ENCODE assay signal across 15 mouse cellular contexts in the genomic region with DNA sequence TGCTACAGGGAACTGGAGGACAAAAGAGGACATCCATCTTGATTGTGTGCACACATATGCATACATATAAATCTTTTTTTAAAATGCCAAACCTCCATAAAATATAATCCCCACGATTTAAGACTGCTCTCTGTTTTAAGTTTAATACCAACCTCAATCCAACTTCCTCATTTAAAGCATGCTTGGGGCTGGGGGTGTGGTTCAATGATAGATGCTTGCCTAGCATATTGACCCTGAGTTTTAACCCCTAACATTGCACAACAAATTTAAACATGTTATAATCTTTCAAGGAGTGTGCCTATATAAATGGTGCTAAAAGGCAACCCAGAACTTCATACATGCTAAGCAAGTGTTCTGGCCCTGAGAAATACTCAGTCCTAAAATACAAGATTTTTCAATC. TPM values are rescaled to one million over a fixed set of nuclear protein-coding genes. Genes with fewer than 3 reads are reported as not detected.
DNase-seq lines count a peak whose midpoint lies in the region; ATAC-seq and TF ChIP-seq lines count a peak whose summit lies in the region.
"Had no signal": no experiment of that assay in that cellular context is flagged by ENCODE, and none has a peak within 500 bp of the region (broad histone marks: within the 10 kb centered on the region; RNA-seq: fewer than 3 reads in every experiment).

No protein-coding gene starts in this region.

- ATAC-seq in heart, embryonic 15.5 days (replicated peaks; ENCODE audit: insufficient number of reproducible peaks, insufficient read depth, low FRiP score, low read depth) = no peak
- ATAC-seq in lung, embryonic 14.5 days (ENCODE audit: insufficient read depth) = no peak
- ATAC-seq in common myeloid progenitor, adult 5-6 weeks (replicated peaks; ENCODE audit: low read depth, poor library complexity, severe bottlenecking) = peak; percentile 73
- ATAC-seq in neural tube, embryonic 15.5 days (ENCODE audit: low FRiP score) = no peak
- ATAC-seq: midbrain, embryonic 15.5 days had no signal

- H3K27ac ChIP-seq in heart, embryonic 15.5 days = no peak overlapping the region; the same call in 1 of the 2 replicates
- H3K27ac ChIP-seq in lung, embryonic 14.5 days (ENCODE audit: low read depth) = no peak overlapping the region
- no peak overlapping the region for H3K27ac ChIP-seq in neural tube, embryonic 15.5 days (replicated peaks)
- H3K27ac ChIP-seq: midbrain, embryonic 15.5 days had no signal

- H3K36me3 ChIP-seq in heart, embryonic 15.5 days = peaks cover 20% of the 10 kb centered on the region
- peaks cover 29% of the 10 kb centered on the region for H3K36me3 ChIP-seq in lung, embryonic 14.5 days (ENCODE audit: insufficient read depth)
- H3K36me3 ChIP-seq in neural tube, embryonic 15.5 days = 0 out of 2 replicates have a peak, but pooled peaks cover under 1% of the 10 kb centered on the region

- 42% methylated on average over 1 of the region's 1 CpGs for WGBS in heart, embryonic 15.5 days
- 42% methylated on average over 1 of the region's 1 CpGs for WGBS in lung, embryonic 14.5 days
- 40% methylated on average over 1 of the region's 1 CpGs for WGBS in neural tube, embryonic 15.5 days

- peak overlapping the region; percentile 35 for H3K4me2 ChIP-seq in heart, embryonic 15.5 days
- H3K4me2 ChIP-seq in lung, embryonic 14.5 days = peak overlapping the region; percentile 2
- H3K4me2 ChIP-seq in neural tube, embryonic 15.5 days = peak overlapping the region; percentile 11; the same call in 1 of the 2 replicates
- H3K4me2 ChIP-seq: midbrain, embryonic 15.5 days had no signal

- TF ChIP-seq CTCF in lung, embryonic 14.5 days (IDR thresholded peaks at IDR 0.05; ENCODE audit: low read depth) = no peak

- H3K4me1 ChIP-seq in heart, embryonic 15.5 days (replicated peaks) = peaks cover 41% of the 10 kb centered on the region
- H3K4me1 ChIP-seq in lung, embryonic 14.5 days (ENCODE audit: insufficient read depth) = peaks cover 22% of the 10 kb centered on the region
- peaks cover 42% of the 10 kb centered on the region for H3K4me1 ChIP-seq in neural tube, embryonic 15.5 days

- DNase-seq in heart, adult 18-20 months = no peak
- DNase-seq in lung, embryonic 14.5 days = no peak
- no peak for DNase-seq in lung, postnatal 25 days (ENCODE audit: low spot score)
- no peak for DNase-seq in adrenal gland, postnatal 4 days (ENCODE audit: low spot score in 2 of 2)
- DNase-seq: adrenal gland, postnatal 14 days; cerebellum, adult 11 months; gastrocnemius, postnatal 14 days; kidney, adult 11 months; left cerebral cortex, postnatal 4 days; lung, adult 2 months; right cerebral cortex, postnatal 14 days had no signal

- no peak overlapping the region for H3K9ac ChIP-seq in heart, embryonic 15.5 days
- H3K9ac ChIP-seq in lung, embryonic 14.5 days = no peak overlapping the region
- H3K9ac ChIP-seq in neural tube, embryonic 15.5 days (replicated peaks) = no peak overlapping the region
- H3K9ac ChIP-seq: midbrain, embryonic 15.5 days had no signal

- no peaks in the 10 kb centered on the region for H3K9me3 ChIP-seq in heart, embryonic 15.5 days (replicated peaks)
- no peaks in the 10 kb centered on the region for H3K9me3 ChIP-seq in lung, embryonic 14.5 days (ENCODE audit: low read depth, low read length)
- no peaks in the 10 kb centered on the region for H3K9me3 ChIP-seq in neural tube, embryonic 15.5 days (replicated peaks)
- H3K9me3 ChIP-seq: midbrain, embryonic 15.5 days had no signal

- H3K27me3 ChIP-seq in heart, embryonic 15.5 days = no peaks in the 10 kb centered on the region
- no peaks in the 10 kb centered on the region for H3K27me3 ChIP-seq in lung, embryonic 14.5 days (ENCODE audit: insufficient read depth, low read length)
- no peaks in the 10 kb centered on the region for H3K27me3 ChIP-seq in neural tube, embryonic 15.5 days (replicated peaks)
- H3K27me3 ChIP-seq: midbrain, embryonic 15.5 days had no signal

- no peak overlapping the region for H3K4me3 ChIP-seq in heart, embryonic 15.5 days
- no peak overlapping the region for H3K4me3 ChIP-seq in lung, embryonic 14.5 days (ENCODE audit: low read depth, low read length)
- no peak overlapping the region for H3K4me3 ChIP-seq in neural tube, embryonic 15.5 days (replicated peaks)
- H3K4me3 ChIP-seq: midbrain, embryonic 15.5 days had no signal

RNA-seq across cellular contexts. Expression of gene A830005F24Rik, which starts 27.1 kb away (rescaled TPM):
- polyA plus RNA-seq in heart, embryonic 15.5 days (2015; fragmentation: Nextera tagmentation; extraction: Ambion mirVana) = 0.49 and 0.61 TPM in 2 replicates
- total RNA-seq in heart, adult 18-20 months (2021) = not detected
- 0.83 and 1.8 TPM in 2 replicates for polyA plus RNA-seq in lung, embryonic 14.5 days (2014; fragmentation: Nextera tagmentation; extraction: Ambion mirVana)
- 0.73 TPM in 1 of 2 replicates, not detected in the other for total RNA-seq in common myeloid progenitor, adult 5-6 weeks (2017)
- polyA plus RNA-seq in neural tube, embryonic 15.5 days (2015; fragmentation: Nextera tagmentation; extraction: Ambion mirVana) = 3.0 and 3.4 TPM in 2 replicates
- total RNA-seq in adrenal gland, postnatal 4 days (2021) = not detected
- total RNA-seq: adrenal gland, postnatal 14 days; gastrocnemius, postnatal 14 days had no signal
- polyA plus RNA-seq: lung, adult 2 months had no signal

RNA-seq across cellular contexts. Expression of gene Zfp169, which starts 27.2 kb away (rescaled TPM):
- 2.1 and 2.4 TPM in 2 replicates for polyA plus RNA-seq in heart, embryonic 15.5 days (2015; fragmentation: Nextera tagmentation; extraction: Ambion mirVana)
- total RNA-seq in heart, adult 18-20 months (2021) = 1 to 10 TPM; 4.2 to 6.5 TPM
- 5.2 and 5.3 TPM in 2 replicates for polyA plus RNA-seq in lung, embryonic 14.5 days (2014; fragmentation: Nextera tagmentation; extraction: Ambion mirVana)
- total RNA-seq in common myeloid progenitor, adult 5-6 weeks (2017) = 12.7 and 12.8 TPM in 2 replicates
- polyA plus RNA-seq in neural tube, embryonic 15.5 days (2015; fragmentation: Nextera tagmentation; extraction: Ambion mirVana) = 4.8 and 4.9 TPM in 2 replicates
- total RNA-seq in adrenal gland, postnatal 4 days (2021) = 10 to 100 TPM; 11.7 to 12.0 TPM
